Mouse (Mus musculus): ENCODE results near the gene Atp6v1c2. TPM values are rescaled to one million over a fixed set of nuclear protein-coding genes. Genes with fewer than 3 reads are reported as not detected.
A peak's percentile ranks its signal among the peaks of the same experiment; 100 is the strongest.

Atp6v1c2 gene
- polyA plus RNA-seq, 1 experiment from 2014 or later = 0.48 TPM

GRCm38 (mm10) chr12:17242041-17242440, 87.1 kb downstream of the Atp6v1c2 start:
- H3K9ac ChIP-seq = no peak overlapping the region
- no peak overlapping the region for H3K4me3 ChIP-seq
- H3K27ac ChIP-seq (replicated peaks) = no peak overlapping the region
- H3K4me2 ChIP-seq = no peak overlapping the region
- H3K36me3 ChIP-seq = no peaks in the 10 kb centered on the region
- no peaks in the 10 kb centered on the region for H3K9me3 ChIP-seq
- H3K4me1 ChIP-seq (replicated peaks) = no peaks in the 10 kb centered on the region
- 0 out of 2 replicates have a peak, but pooled peaks have one; percentile 27 for ATAC-seq (ENCODE audit: low FRiP score, low read depth)
- H3K27me3 ChIP-seq = no peaks in the 10 kb centered on the region

- H3K9ac ChIP-seq = no peak overlapping the region
- H3K27me3 ChIP-seq = no peaks in the 10 kb centered on the region
- no peak overlapping the region for H3K4me3 ChIP-seq
- no peaks in the 10 kb centered on the region for H3K36me3 ChIP-seq
- no peaks in the 10 kb centered on the region for H3K9me3 ChIP-seq
- no peaks in the 10 kb centered on the region for H3K4me1 ChIP-seq (replicated peaks)
- WGBS = 96% methylated on average over 9 of the region's 9 CpGs
- H3K4me2 ChIP-seq = no peak overlapping the region
- no peak for ATAC-seq (ENCODE audit: low FRiP score, low read depth)
- H3K27ac ChIP-seq (replicated peaks) = no peak overlapping the region
These were observed 87.5 kb downstream of the Atp6v1c2 start for GRCm38 (mm10) chr12:17241614-17242013.

DNA sequence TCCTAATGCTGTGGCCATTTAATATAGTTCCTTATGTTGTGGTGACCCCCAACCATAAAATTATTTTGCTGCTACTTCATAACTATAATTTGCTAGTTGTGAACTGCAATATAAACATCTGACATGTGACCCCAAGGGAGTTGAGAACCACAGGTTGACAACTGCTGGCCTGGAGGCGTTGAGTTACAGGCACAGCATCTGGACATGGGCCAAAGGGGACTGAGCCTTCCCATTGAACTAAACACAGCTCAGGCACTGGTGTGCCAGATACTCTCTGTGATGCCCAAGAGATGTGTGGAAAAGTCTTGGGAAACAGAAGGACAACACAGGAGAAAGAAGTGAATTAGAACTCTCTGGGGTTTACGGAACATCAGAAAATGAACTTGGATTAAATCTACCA, 88.1 kb downstream of the Atp6v1c2 start:
- 0 out of 2 replicates have a peak, but pooled peaks cover 4% of the 10 kb centered on the region for H3K4me1 ChIP-seq (replicated peaks)
- 76% methylated on average over 2 of the region's 2 CpGs for WGBS
- H3K9me3 ChIP-seq = no peaks in the 10 kb centered on the region
- H3K27ac ChIP-seq (replicated peaks) = no peak overlapping the region
- no peaks in the 10 kb centered on the region for H3K36me3 ChIP-seq
- H3K9ac ChIP-seq = no peak overlapping the region
- no peak overlapping the region for H3K4me2 ChIP-seq
- ATAC-seq (ENCODE audit: low FRiP score, low read depth) = no peak
- H3K4me3 ChIP-seq = no peak overlapping the region
- H3K27me3 ChIP-seq = no peaks in the 10 kb centered on the region

GRCm38 (mm10) chr12:17239428-17239688, 89.8 kb downstream of the Atp6v1c2 start:
- no peaks in the 10 kb centered on the region for H3K36me3 ChIP-seq
- no peaks in the 10 kb centered on the region for H3K27me3 ChIP-seq
- H3K4me2 ChIP-seq = no peak overlapping the region
- no peaks in the 10 kb centered on the region for H3K9me3 ChIP-seq
- ATAC-seq (ENCODE audit: low FRiP score, low read depth) = no peak
- peaks cover 10% of the 10 kb centered on the region; the same call in 1 of the 2 replicates for H3K4me1 ChIP-seq (replicated peaks)
- H3K9ac ChIP-seq = no peak overlapping the region
- no peak overlapping the region for H3K4me3 ChIP-seq
- H3K27ac ChIP-seq (replicated peaks) = no peak overlapping the region

DNA sequence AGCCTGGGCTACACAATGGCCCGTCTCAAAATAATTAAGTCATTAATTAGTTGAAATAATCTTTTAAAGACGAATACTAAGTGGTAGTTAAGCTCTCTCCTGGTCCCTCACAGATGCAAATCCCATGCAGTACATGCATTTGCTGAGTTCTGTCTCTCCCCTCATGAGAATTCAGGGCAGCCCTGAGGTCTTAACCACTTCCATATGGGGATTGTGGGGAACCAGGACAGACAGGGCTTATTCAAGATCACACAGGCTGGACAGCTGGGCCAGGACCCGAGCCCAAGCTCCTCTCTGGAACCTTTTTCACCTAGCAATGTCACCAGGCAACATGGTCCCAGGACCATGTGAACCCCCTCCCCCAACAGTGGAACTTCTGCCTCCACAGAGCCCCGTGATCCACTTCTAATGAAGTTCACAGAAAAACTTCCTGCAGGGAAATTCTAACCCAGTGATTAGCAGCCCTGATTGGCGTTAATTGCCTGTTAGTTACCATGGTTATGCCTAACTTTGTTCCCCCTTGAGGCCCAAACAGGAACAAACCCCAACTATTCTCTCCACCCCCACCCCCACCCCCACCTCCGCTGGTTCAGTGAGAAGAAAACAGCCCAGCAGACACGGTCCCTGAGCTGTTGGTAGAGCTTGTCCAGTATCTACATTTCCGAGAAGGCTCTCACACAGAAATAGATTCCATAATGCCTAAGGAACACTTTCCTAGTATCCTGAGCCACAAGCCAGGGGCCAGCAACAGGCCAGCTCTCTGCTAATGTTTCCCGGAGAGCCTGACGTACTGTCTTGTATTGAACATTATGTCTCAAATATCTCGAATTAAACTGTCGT, 90.4 kb downstream of the Atp6v1c2 start:
- ATAC-seq (ENCODE audit: low FRiP score, low read depth) = 0 out of 2 replicates have a peak, but pooled peaks have one; percentile 25
- 58% methylated on average over 12 of the region's 12 CpGs for WGBS
- H3K36me3 ChIP-seq = no peaks in the 10 kb centered on the region

GRCm38 (mm10) chr12:17235535-17236313, 93.4 kb downstream of the Atp6v1c2 start:
- Histone ChIP-seq H3K27me3 (no peaks in the 10 kb centered on the region), H3K4me2 (no peak overlapping the region), H3K4me3 (no peak overlapping the region), H3K36me3 (no peaks in the 10 kb centered on the region), H3K4me1 (replicated peaks) (peaks cover 10% of the 10 kb centered on the region; the same call in 1 of the 2 replicates), H3K9me3 (no peaks in the 10 kb centered on the region), H3K27ac (replicated peaks) (no peak overlapping the region), H3K9ac (no peak overlapping the region)
- WGBS = 35% methylated on average over 11 of the region's 11 CpGs
- ATAC-seq (ENCODE audit: low FRiP score, low read depth) = peak; percentile 62; the same call in 1 of the 2 replicates

More for the DNA sequence above, 90.4 kb downstream of the Atp6v1c2 start:
- Histone ChIP-seq H3K4me2 (no peak overlapping the region), H3K4me3 (no peak overlapping the region), H3K9me3 (no peaks in the 10 kb centered on the region), H3K4me1 (replicated peaks) (peaks cover 10% of the 10 kb centered on the region; the same call in 1 of the 2 replicates), H3K27ac (replicated peaks) (no peak overlapping the region), H3K9ac (no peak overlapping the region), H3K27me3 (no peaks in the 10 kb centered on the region)

Small RNAs within 50 kb of the gene (microRNA-seq; reads per million reads assigned to microRNA genes)
- 14.8 reads per million, percentile 31 among the genes with 10 or more reads in this experiment for gene Mir3066

Other genes starting within 250 kb of the Atp6v1c2 start
- gene Kcnf1, start 152.5 kb downstream of the Atp6v1c2 start, polyA plus RNA-seq (2015; fragmentation: Nextera tagmentation; extraction: Ambion mirVana) = 4.6 and 5.1 TPM in 2 replicates
- gene Pdia6, start 62.8 kb downstream of the Atp6v1c2 start, polyA plus RNA-seq (2015; fragmentation: Nextera tagmentation; extraction: Ambion mirVana) = 287 and 289 TPM in 2 replicates
- gene Nol10, start 19.1 kb upstream of the Atp6v1c2 start, polyA plus RNA-seq (2015; fragmentation: Nextera tagmentation; extraction: Ambion mirVana) = 19.6 and 21.0 TPM in 2 replicates
- 132 and 134 TPM in 2 replicates for gene Odc1, start 215.4 kb upstream of the Atp6v1c2 start, polyA plus RNA-seq (2015; fragmentation: Nextera tagmentation; extraction: Ambion mirVana)